Comparison of ENCODE assay signal across 30 mouse cellular contexts in genomic region chr13:8962266-8962665, GRCm38 (mm10). TPM values are rescaled to one million over a fixed set of nuclear protein-coding genes. Genes with fewer than 3 reads are reported as not detected.
DNase-seq lines count a peak whose midpoint lies in the region; ATAC-seq and TF ChIP-seq lines count a peak whose summit lies in the region.
"Not testable (repeated sequence)": the region's sequence is repeated elsewhere in the genome, so short reads cannot be mapped to it uniquely, and the experiment has no call there.
"Had no signal": no experiment of that assay in that cellular context is flagged by ENCODE, and none has a peak within 500 bp of the region (broad histone marks: within the 10 kb centered on the region; RNA-seq: fewer than 3 reads in every experiment).

No protein-coding gene starts in this region.

- ATAC-seq in heart, embryonic 13.5 days (ENCODE audit: extremely low read depth, insufficient number of reproducible peaks, low FRiP score, low TSS enrichment); heart, embryonic 16.5 days (replicated peaks; ENCODE audit: extremely low read depth, insufficient read depth, low FRiP score): not testable (repeated sequence)
- ATAC-seq in lung, postnatal 0 days, result peak; percentile 47; the same call in 1 of the 2 replicates

- 0 out of 2 replicates have a peak overlapping the region, but pooled peaks have one; percentile 37 for H3K9ac ChIP-seq in heart, embryonic 13.5 days
- not testable (repeated sequence) for H3K9ac ChIP-seq in heart, embryonic 16.5 days (ENCODE audit: low read length); lung, postnatal 0 days (replicated peaks; ENCODE audit: low read depth)

- 0 out of 2 replicates have a peak overlapping the region, but pooled peaks have one; percentile 30 for H3K27ac ChIP-seq in brown adipose tissue, adult 24 weeks (replicated peaks; ENCODE audit: low read depth, low read length)
- 0 out of 2 replicates have a peak overlapping the region, but pooled peaks have one; percentile 40 for H3K27ac ChIP-seq in heart, embryonic 13.5 days (replicated peaks)
- peak overlapping the region; percentile 55; the same call in 1 of the 2 replicates for H3K27ac ChIP-seq in heart, embryonic 16.5 days (ENCODE audit: low read length)
- H3K27ac ChIP-seq in layer of hippocampus, adult 2 months, result peak overlapping the region; percentile 80
- H3K27ac ChIP-seq in lung, postnatal 0 days (ENCODE audit: low read length), result peak overlapping the region; percentile 27; the same call in 1 of the 2 replicates

- not testable (repeated sequence) for H3K27me3 ChIP-seq in heart, embryonic 13.5 days (replicated peaks); heart, embryonic 16.5 days (ENCODE audit: control insufficient read depth, insufficient read depth, low read length); lung, postnatal 0 days (replicated peaks; ENCODE audit: insufficient read depth, low read length)

- TF ChIP-seq EP300 in lung, postnatal 0 days (IDR thresholded peaks at IDR 0.05), result not testable (repeated sequence)

- not testable (repeated sequence) for TF ChIP-seq CTCF in layer of hippocampus, adult 2 months (conservative IDR thresholded peaks at IDR 0.05); lung, postnatal 0 days (IDR thresholded peaks at IDR 0.05)

- not testable (repeated sequence) for H3K4me3 ChIP-seq in brown adipose tissue, adult 24 weeks (ENCODE audit: insufficient read depth, low read depth, low read length); heart, embryonic 13.5 days; heart, embryonic 16.5 days (ENCODE audit: low read length); layer of hippocampus, adult 2 months; lung, postnatal 0 days (ENCODE audit: low read depth, low read length)

- H3K4me2 ChIP-seq in heart, embryonic 13.5 days, result peak overlapping the region; percentile 27
- peak overlapping the region; percentile 29 for H3K4me2 ChIP-seq in heart, embryonic 16.5 days (ENCODE audit: low read depth, low read length)
- H3K4me2 ChIP-seq in lung, postnatal 0 days (replicated peaks; ENCODE audit: low read depth, low read length), result not testable (repeated sequence)

- DNase-seq in adrenal gland, adult (ENCODE audit: inconsistent age in 2 of 2, low spot score in 1 of 2), result peak; percentile 22 to 79
- DNase-seq in heart, adult 11 months, result peak; percentile 74
- not testable (repeated sequence) for DNase-seq in layer of hippocampus, adult 2 months (ENCODE audit: low spot score in 2 of 2)
- peak; percentile 11 for DNase-seq in lung, postnatal 0 days (ENCODE audit: low spot score)

- 26% methylated on average over 5 of the region's 5 CpGs for WGBS in heart, embryonic 13.5 days
- 30% methylated on average over 5 of the region's 5 CpGs for WGBS in heart, embryonic 16.5 days
- 31% methylated on average over 5 of the region's 5 CpGs for WGBS in lung, postnatal 0 days

- H3K4me1 ChIP-seq in brown adipose tissue, adult 24 weeks (ENCODE audit: control insufficient read depth, insufficient read depth, insufficient read length, low read length); heart, embryonic 16.5 days (ENCODE audit: control insufficient read depth, insufficient read depth, low read length); lung, postnatal 0 days (ENCODE audit: insufficient read depth, low read depth, low read length): not testable (repeated sequence)
- peaks cover 19% of the 10 kb centered on the region; the same call in 1 of the 2 replicates for H3K4me1 ChIP-seq in heart, embryonic 13.5 days

- not testable (repeated sequence) for H3K9me3 ChIP-seq in heart, embryonic 13.5 days; heart, embryonic 16.5 days (replicated peaks; ENCODE audit: control insufficient read depth, low read length); lung, postnatal 0 days (ENCODE audit: low read length)

- peaks cover 15% of the 10 kb centered on the region for H3K36me3 ChIP-seq in heart, embryonic 13.5 days
- not testable (repeated sequence) for H3K36me3 ChIP-seq in heart, embryonic 16.5 days (ENCODE audit: control insufficient read depth, insufficient read depth); lung, postnatal 0 days (ENCODE audit: insufficient read depth, low read length)

RNA-seq across cellular contexts. Expression of gene Idi2, which starts 9.6 kb away (rescaled TPM):
- not detected in 2 replicates for polyA plus RNA-seq in brown adipose tissue, adult 24 weeks (2012; ENCODE audit: insufficient read depth, insufficient read length, missing spikeins)
- not detected in 2 replicates for polyA plus RNA-seq in heart, embryonic 13.5 days (2015; fragmentation: Nextera tagmentation; extraction: Ambion mirVana)
- 0.09 and 0.14 TPM in 2 replicates for polyA plus RNA-seq in heart, embryonic 16.5 days (2015; fragmentation: Nextera tagmentation; extraction: Ambion mirVana)
- total RNA-seq in layer of hippocampus, adult 2 months (2021), result not detected
- not detected in 2 replicates for polyA plus RNA-seq in lung, postnatal 0 days (2015; fragmentation: Nextera tagmentation; extraction: Ambion mirVana)
- total RNA-seq: adrenal gland, adult 8-10 months; adrenal gland, postnatal 36 days; common myeloid progenitor, adult 5-6 weeks; gastrocnemius, postnatal 10 days; gastrocnemius, postnatal 36 days; granulocyte monocyte progenitor cell, adult 5-6 weeks; heart, postnatal 10 days; heart, postnatal 36 days; MEL had no signal
- polyA plus RNA-seq: C2C12; CD4-positive, CD25-positive, alpha-beta regulatory T cell, adult 4 months; cerebellum, adult 2 months; embryonic facial prominence, embryonic 10.5 days; erythroblast, embryonic 14.5 days; forebrain, embryonic 12.5 days; forebrain, embryonic 15.5 days; heart, embryonic 10.5 days; hindbrain, embryonic 10.5 days; hindbrain, embryonic 13.5 days; hindbrain, embryonic 16.5 days; intestine, embryonic 15.5 days had no signal

RNA-seq across cellular contexts. Expression of gene Gm9745, which starts 14.2 kb away (rescaled TPM):
- not detected in 2 replicates for polyA plus RNA-seq in brown adipose tissue, adult 24 weeks (2012; ENCODE audit: insufficient read depth, insufficient read length, missing spikeins)
- polyA plus RNA-seq in heart, embryonic 13.5 days (2015; fragmentation: Nextera tagmentation; extraction: Ambion mirVana), result not detected in 2 replicates
- not detected in 2 replicates for polyA plus RNA-seq in heart, embryonic 16.5 days (2015; fragmentation: Nextera tagmentation; extraction: Ambion mirVana)
- total RNA-seq in layer of hippocampus, adult 2 months (2021), result not detected
- not detected in 2 replicates for polyA plus RNA-seq in lung, postnatal 0 days (2015; fragmentation: Nextera tagmentation; extraction: Ambion mirVana)
- total RNA-seq: adrenal gland, adult 8-10 months; adrenal gland, postnatal 36 days; common myeloid progenitor, adult 5-6 weeks; gastrocnemius, postnatal 10 days; gastrocnemius, postnatal 36 days; granulocyte monocyte progenitor cell, adult 5-6 weeks; heart, postnatal 10 days; heart, postnatal 36 days; MEL had no signal
- polyA plus RNA-seq: activated CD4-positive, CD25-positive, alpha-beta regulatory T cell, adult 4 months; C2C12; CD4-positive, CD25-positive, alpha-beta regulatory T cell, adult 4 months; cerebellum, adult 2 months; embryonic facial prominence, embryonic 10.5 days; embryonic facial prominence, embryonic 13.5 days; erythroblast, embryonic 14.5 days; forebrain, embryonic 12.5 days; forebrain, embryonic 15.5 days; heart, embryonic 10.5 days; hindbrain, embryonic 10.5 days; hindbrain, embryonic 13.5 days; hindbrain, embryonic 16.5 days; intestine, embryonic 15.5 days had no signal

RNA-seq across cellular contexts. Expression of gene Gtpbp4, which starts 33.6 kb away (rescaled TPM):
- 25.7 and 28.7 TPM in 2 replicates for polyA plus RNA-seq in brown adipose tissue, adult 24 weeks (2012; ENCODE audit: insufficient read depth, insufficient read length, missing spikeins)
- 48.4 and 57.7 TPM in 2 replicates for polyA plus RNA-seq in heart, embryonic 13.5 days (2015; fragmentation: Nextera tagmentation; extraction: Ambion mirVana)
- 52.0 and 53.2 TPM in 2 replicates for polyA plus RNA-seq in heart, embryonic 16.5 days (2015; fragmentation: Nextera tagmentation; extraction: Ambion mirVana)
- 10 to 100 TPM; 39.8 to 45.0 TPM for total RNA-seq in layer of hippocampus, adult 2 months (2021)
- 39.5 and 39.8 TPM in 2 replicates for polyA plus RNA-seq in lung, postnatal 0 days (2015; fragmentation: Nextera tagmentation; extraction: Ambion mirVana)

Comparison
In these comparisons a context has a peak if more than half of its experiments do, and no peak if none do; other contexts are left out.
1. H3K27ac ChIP-seq: peak in every context shown above with its lines; median percentile 80 in layer of hippocampus, adult 2 months; 55 in heart, embryonic 16.5 days; 40 in heart, embryonic 13.5 days; 30 in brown adipose tissue, adult 24 weeks; 27 in lung, postnatal 0 days.